Mouse (Mus musculus) heart, embryonic 13.5 days (tissue): Measurements from ENCODE around the gene Noxo1. TPM values are rescaled to one million over a fixed set of nuclear protein-coding genes. Genes with fewer than 3 reads are reported as not detected.
A peak's percentile ranks its signal among the peaks of the same experiment; 100 is the strongest.

Experiments used
- ATAC-seq: fragments of 200-750 bp; cut with Nextera tagmentation; 2 replicates; pipeline ENCODE4 v1.8.0; 2017; ENCODE audit warnings: moderate TSS enrichment; ENCODE audit not compliant: insufficient number of reproducible peaks, low FRiP score, low TSS enrichment; ENCODE audit errors: extremely low read depth
- H3K27ac ChIP-seq: fragments of 300-500 bp; sonication (generic); replicated peaks from 2 replicates; pipeline ENCODE4 v1.5.1; 2015; ENCODE audit warnings: moderate library complexity, mild to moderate bottlenecking, inconsistent platforms
- H3K27me3 ChIP-seq: fragments of 300-500 bp; sonication (generic); replicated peaks from 2 replicates; pipeline ENCODE4 v1.6.1; 2015; ENCODE audit warnings: mild to moderate bottlenecking, inconsistent platforms
- H3K36me3 ChIP-seq: fragments of 300-500 bp; sonication (generic); 2 replicates; pipeline ENCODE4 v1.6.1; 2015; ENCODE audit warnings: mild to moderate bottlenecking, inconsistent platforms
- H3K4me1 ChIP-seq: fragments of 300-500 bp; sonication (generic); 2 replicates; pipeline ENCODE4 v1.6.1; 2015; ENCODE audit warnings: inconsistent platforms
- H3K4me2 ChIP-seq: fragments of 300-500 bp; sonication (generic); 2 replicates; pipeline ENCODE4 v1.6.1; 2015; ENCODE audit warnings: inconsistent platforms, mild to moderate bottlenecking, moderate library complexity
- H3K4me3 ChIP-seq: fragments of 300-500 bp; sonication (generic); 2 replicates; pipeline ENCODE4 v1.5.1; 2015; ENCODE audit warnings: moderate library complexity, mild to moderate bottlenecking, inconsistent platforms
- H3K9ac ChIP-seq: fragments of 300-500 bp; sonication (generic); 2 replicates; pipeline ENCODE4 v1.6.1; 2015; ENCODE audit warnings: inconsistent platforms, mild to moderate bottlenecking, moderate library complexity
- H3K9me3 ChIP-seq: fragments of 300-500 bp; sonication (generic); 2 replicates; pipeline ENCODE4 v1.6.1; 2016; ENCODE audit warnings: inconsistent platforms
- WGBS: fragments of 180-500 bp; shearing (Covaris S2); methylation state at CpG from one replicate; pipeline ENCODE4 v1.1.7; 2015; ENCODE audit warnings: mixed read lengths; 5-methylcytosine and 5-hydroxymethylcytosine counted together
- polyA plus RNA-seq: library from polyadenylated mRNA; unstranded; fragments of >200 nt; fragmentation: Nextera tagmentation; extraction: Ambion mirVana; gene quantifications from 2 replicates; pipeline ENCODE4 v1.2.1, GENCODE M21; 2015

The Noxo1 gene
- polyA plus RNA-seq, 1 experiment from 2014 or later = 1.1 TPM

- no peak overlapping the region for H3K9ac ChIP-seq
- H3K27me3 ChIP-seq = no peaks in the 10 kb centered on the region
- no peak for ATAC-seq
- H3K4me3 ChIP-seq = no peak overlapping the region
- H3K27ac ChIP-seq = no peak overlapping the region
- H3K4me2 ChIP-seq = no peak overlapping the region
- no peaks in the 10 kb centered on the region for H3K9me3 ChIP-seq
- 91% methylated on average over 24 of the region's 24 CpGs for WGBS
- peaks cover 21% of the 10 kb centered on the region for H3K4me1 ChIP-seq
- H3K36me3 ChIP-seq = peaks cover 64% of the 10 kb centered on the region
Measured at GRCm38 (mm10) chr17:24677500-24678080, 18.4 kb upstream of the Noxo1 start.

- H3K4me3 ChIP-seq = peak overlapping the region; percentile 25; the same call in 1 of the 2 replicates
- peaks cover 57% of the 10 kb centered on the region for H3K27me3 ChIP-seq
- ATAC-seq = peak; percentile 26; the same call in 1 of the 2 replicates
- peaks cover 25% of the 10 kb centered on the region for H3K4me1 ChIP-seq
- peak overlapping the region; percentile 52 for H3K4me2 ChIP-seq
- no peak overlapping the region for H3K27ac ChIP-seq
- H3K36me3 ChIP-seq = peaks cover 11% of the 10 kb centered on the region
- H3K9me3 ChIP-seq = no peaks in the 10 kb centered on the region
- 22% methylated on average over 16 of the region's 16 CpGs for WGBS
- H3K9ac ChIP-seq = 0 out of 2 replicates have a peak overlapping the region, but pooled peaks have one; percentile 24
Measured at GRCm38 (mm10) chr17:24686514-24686913, 9.5 kb upstream of the Noxo1 start.

GRCm38 (mm10) chr17:24687146-24687595 lies 8.9 kb upstream of the Noxo1 start:
- Histone ChIP-seq H3K4me2 (peak overlapping the region; percentile 64), H3K9me3 (no peaks in the 10 kb centered on the region), H3K27ac (no peak overlapping the region), H3K9ac (peak overlapping the region; percentile 47), H3K4me3 (peak overlapping the region; percentile 47), H3K27me3 (peaks cover 57% of the 10 kb centered on the region), H3K4me1 (peaks cover 25% of the 10 kb centered on the region), H3K36me3 (peaks cover 9% of the 10 kb centered on the region)
- no peak for ATAC-seq
- 2% methylated on average over 25 of the region's 25 CpGs for WGBS

- Histone ChIP-seq H3K4me2 (peak overlapping the region; percentile 64), H3K27ac (no peak overlapping the region), H3K4me3 (peak overlapping the region; percentile 47), H3K27me3 (peaks cover 57% of the 10 kb centered on the region), H3K4me1 (peaks cover 25% of the 10 kb centered on the region), H3K9ac (peak overlapping the region; percentile 47), H3K36me3 (peaks cover 8% of the 10 kb centered on the region), H3K9me3 (no peaks in the 10 kb centered on the region)
- WGBS = 22% methylated on average over 23 of the region's 23 CpGs
- no peak for ATAC-seq
Measured at GRCm38 (mm10) chr17:24687599-24687998, 8.4 kb upstream of the Noxo1 start.

- H3K9ac ChIP-seq = peak within 1 kb of the TSS; percentile 78
- peaks cover 22% of the 10 kb centered on the region for H3K36me3 ChIP-seq
- H3K9me3 ChIP-seq = no peaks in the 10 kb centered on the region
- no peak within 1 kb of the TSS for H3K27ac ChIP-seq
- ATAC-seq = no peak
- peak within 1 kb of the TSS; percentile 88 for H3K4me2 ChIP-seq
- H3K4me3 ChIP-seq = peak within 1 kb of the TSS; percentile 61
- H3K27me3 ChIP-seq = peaks cover 57% of the 10 kb centered on the region
- 2% methylated on average over 54 of the region's 55 CpGs for WGBS
- H3K4me1 ChIP-seq = peaks cover 25% of the 10 kb centered on the region
Measured at GRCm38 (mm10) chr17:24689251-24690081, 6.6 kb upstream of the Noxo1 start, which contains the start of gene Syngr3. TSS of gene Syngr3 (minus strand) at chr17:24689955.

GRCm38 (mm10) chr17:24692385-24692784 lies 3.6 kb upstream of the Noxo1 start:
- Histone ChIP-seq H3K4me3 (no peak overlapping the region), H3K4me1 (peaks cover 36% of the 10 kb centered on the region), H3K4me2 (no peak overlapping the region), H3K36me3 (peaks cover 22% of the 10 kb centered on the region), H3K9ac (no peak overlapping the region), H3K9me3 (no peaks in the 10 kb centered on the region), H3K27me3 (peaks cover 41% of the 10 kb centered on the region), H3K27ac (no peak overlapping the region)
- ATAC-seq = no peak
- 84% methylated on average over 5 of the region's 5 CpGs for WGBS

GRCm38 (mm10) chr17:24695326-24696010 lies 566 bp upstream of the Noxo1 start:
- Histone ChIP-seq H3K27me3 (peaks cover 10% of the 10 kb centered on the region), H3K4me1 (peaks cover 29% of the 10 kb centered on the region), H3K4me2 (peak overlapping the region; percentile 92), H3K4me3 (peak overlapping the region; percentile 89), H3K27ac (peak overlapping the region; percentile 84), H3K36me3 (peaks cover 33% of the 10 kb centered on the region), H3K9ac (peak overlapping the region; percentile 94), H3K9me3 (no peaks in the 10 kb centered on the region)
- no peak; the same call in 1 of the 2 replicates for ATAC-seq
- 8% methylated on average over 51 of the region's 51 CpGs for WGBS

GRCm38 (mm10) chr17:24697985-24698384 lies 2.0 kb downstream of the Noxo1 start:
- Histone ChIP-seq H3K4me1 (peaks cover 29% of the 10 kb centered on the region), H3K27me3 (no peaks in the 10 kb centered on the region; the same call in 1 of the 2 replicates), H3K36me3 (peaks cover 47% of the 10 kb centered on the region), H3K4me2 (no peak overlapping the region), H3K9me3 (no peaks in the 10 kb centered on the region), H3K9ac (0 out of 2 replicates have a peak overlapping the region, but pooled peaks have one; percentile 2), H3K4me3 (no peak overlapping the region), H3K27ac (no peak overlapping the region)
- 33% methylated on average over 5 of the region's 5 CpGs for WGBS
- ATAC-seq = no peak

GRCm38 (mm10) chr17:24698715-24699114 lies 2.7 kb downstream of the Noxo1 start:
- H3K36me3 ChIP-seq = peaks cover 48% of the 10 kb centered on the region
- H3K4me3 ChIP-seq = no peak overlapping the region
- no peak overlapping the region for H3K4me2 ChIP-seq
- H3K27me3 ChIP-seq = no peaks in the 10 kb centered on the region; the same call in 1 of the 2 replicates
- H3K9ac ChIP-seq = no peak overlapping the region
- H3K27ac ChIP-seq = no peak overlapping the region
- H3K9me3 ChIP-seq = no peaks in the 10 kb centered on the region
- peaks cover 29% of the 10 kb centered on the region for H3K4me1 ChIP-seq
- whole genome bisulfite sequencing = 64% methylated on average over 9 of the region's 9 CpGs
- no peak for ATAC-seq

GRCm38 (mm10) chr17:24699473-24699872 lies 3.4 kb downstream of the Noxo1 start:
- Histone ChIP-seq H3K4me2 (no peak overlapping the region), H3K4me1 (peaks cover 29% of the 10 kb centered on the region), H3K36me3 (peaks cover 51% of the 10 kb centered on the region), H3K27me3 (no peaks in the 10 kb centered on the region; the same call in 1 of the 2 replicates), H3K9ac (no peak overlapping the region), H3K9me3 (no peaks in the 10 kb centered on the region), H3K27ac (no peak overlapping the region), H3K4me3 (no peak overlapping the region)
- 71% methylated on average over 2 of the region's 2 CpGs for WGBS
- ATAC-seq = no peak

- 85% methylated on average over 9 of the region's 9 CpGs for WGBS
- no peak for ATAC-seq
- Histone ChIP-seq H3K36me3 (peaks cover 62% of the 10 kb centered on the region), H3K9me3 (no peaks in the 10 kb centered on the region), H3K4me1 (peaks cover 23% of the 10 kb centered on the region), H3K4me3 (no peak overlapping the region), H3K27ac (no peak overlapping the region), H3K27me3 (no peaks in the 10 kb centered on the region; the same call in 1 of the 2 replicates), H3K9ac (no peak overlapping the region), H3K4me2 (no peak overlapping the region)
Measured at GRCm38 (mm10) chr17:24701251-24701650, 5.2 kb downstream of the Noxo1 start.
